Mouse (Mus musculus) thymus, adult 18-20 months (tissue): ENCODE measurements around the gene Aqp11.
A peak's percentile ranks its signal among the peaks of the same experiment; 100 is the strongest.

ENCODE experiments used
- DNase-seq, 2 experiments: peaks; one replicate each; pipeline ENCODE4 v3.0.0; 2022; ENCODE audit warnings: mixed read lengths in 2 of 2

The Aqp11 gene

DNA sequence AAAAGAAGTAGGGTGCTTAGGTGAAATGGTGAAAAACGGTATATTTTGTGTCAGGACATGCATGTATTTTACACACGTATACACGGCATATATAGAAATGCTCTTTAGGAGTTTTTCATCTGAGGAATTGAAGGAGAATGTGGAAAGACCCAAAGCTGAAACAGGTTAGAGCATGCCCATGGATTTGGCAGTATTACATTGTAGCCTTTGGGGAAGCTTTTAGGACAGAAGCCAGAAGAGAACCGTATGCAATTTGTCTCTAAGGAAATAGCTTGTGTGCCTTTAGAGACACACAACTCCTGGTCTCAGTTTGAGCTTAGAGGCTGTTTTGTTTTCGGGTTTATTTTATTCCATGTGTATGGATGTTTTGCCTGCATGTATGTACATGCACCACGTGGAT lies 37.0 kb downstream of the Aqp11 start:
- no peak for DNase-seq

DNA sequence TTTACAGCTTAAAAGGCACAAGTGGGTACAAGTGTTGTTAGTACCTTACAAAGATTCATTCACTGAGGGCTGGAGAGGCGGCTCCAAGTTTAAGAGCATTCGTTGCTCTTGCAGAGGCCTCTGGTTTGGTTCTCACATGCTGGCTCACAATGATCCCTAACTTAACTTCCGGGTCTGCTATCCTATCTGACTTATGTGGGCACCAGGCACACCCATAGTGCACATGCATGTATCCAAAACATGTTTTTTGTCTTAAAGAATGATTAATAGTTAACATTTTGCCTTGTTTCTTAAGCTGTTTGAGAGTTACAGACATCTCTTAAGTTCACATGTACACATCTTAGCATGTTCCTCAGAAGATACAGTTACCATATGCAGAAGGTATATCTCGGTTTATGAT lies 37.9 kb downstream of the Aqp11 start:
- no peak for DNase-seq

- DNase-seq = peak; percentile 76 to 83
Measured at GRCm38 (mm10) chr7:97696506-97697254, 41.4 kb downstream of the Aqp11 start, which contains the start of gene Clns1a. Clns1a (plus strand) TSS chr7:97696634.

GRCm38 (mm10) chr7:97696133-97696505 lies 42.0 kb downstream of the Aqp11 start:
- DNase-seq = peak in 1 of 2 experiments; percentile 16

DNA sequence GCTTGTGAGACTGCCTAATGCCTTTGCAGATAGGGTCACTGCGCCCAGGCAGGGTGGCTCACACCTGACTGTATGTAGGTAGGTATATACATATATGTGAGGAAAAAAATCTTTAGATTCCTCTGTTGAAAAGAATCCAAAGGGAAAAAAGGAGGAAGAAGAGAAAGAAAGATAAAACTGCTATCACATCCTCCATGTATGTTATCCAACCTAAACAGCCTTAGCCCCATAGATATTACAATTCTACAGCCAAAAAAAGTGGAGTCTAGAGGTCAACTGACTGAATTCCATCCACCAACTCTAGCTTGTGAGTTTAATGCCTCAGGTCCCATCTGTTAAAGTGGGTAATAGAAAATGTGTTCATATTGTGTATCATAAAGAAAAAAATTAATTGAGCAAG lies 42.6 kb downstream of the Aqp11 start:
- no peak for DNase-seq

GRCm38 (mm10) chr7:97687831-97688230 lies 50.3 kb downstream of the Aqp11 start:
- DNase-seq = no peak

DNA sequence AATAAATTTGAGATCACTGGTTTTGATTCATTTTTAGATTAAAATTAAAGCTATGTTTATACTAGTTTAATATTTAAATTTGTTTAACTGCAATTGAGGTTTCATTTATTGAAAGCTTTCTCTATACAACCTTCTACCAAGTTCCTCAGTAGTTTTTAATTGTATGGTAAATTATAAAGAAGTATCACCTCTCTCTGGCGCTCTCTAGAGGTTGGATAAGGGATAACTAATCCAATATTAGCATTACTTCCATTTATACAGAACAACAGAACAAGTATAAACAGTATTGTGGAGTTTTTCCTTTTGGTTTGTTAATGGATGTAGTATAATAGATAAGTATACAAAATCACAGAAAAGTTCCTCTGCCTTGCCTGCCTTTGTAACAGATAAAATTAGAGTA lies 58.9 kb downstream of the Aqp11 start:
- DNase-seq = no peak
